Mouse (Mus musculus) liver, adult 2 months (tissue): ENCODE results near the gene Cdk5r1.

Experiments used
- CTCF ChIP-seq: fragments of 200-500 bp; IDR thresholded peaks from 2 replicates; pipeline ENCODE4 v1.5.1; 2011; ENCODE audit warnings: low read depth, low read length, control low read depth
- POLR2A ChIP-seq: fragments of 200-500 bp; IDR thresholded peaks from 2 replicates; pipeline ENCODE4 v1.6.1; 2011; ENCODE audit warnings: low read length, control low read depth; ENCODE audit not compliant: insufficient read depth; ENCODE audit errors: extremely low read depth

DNA sequence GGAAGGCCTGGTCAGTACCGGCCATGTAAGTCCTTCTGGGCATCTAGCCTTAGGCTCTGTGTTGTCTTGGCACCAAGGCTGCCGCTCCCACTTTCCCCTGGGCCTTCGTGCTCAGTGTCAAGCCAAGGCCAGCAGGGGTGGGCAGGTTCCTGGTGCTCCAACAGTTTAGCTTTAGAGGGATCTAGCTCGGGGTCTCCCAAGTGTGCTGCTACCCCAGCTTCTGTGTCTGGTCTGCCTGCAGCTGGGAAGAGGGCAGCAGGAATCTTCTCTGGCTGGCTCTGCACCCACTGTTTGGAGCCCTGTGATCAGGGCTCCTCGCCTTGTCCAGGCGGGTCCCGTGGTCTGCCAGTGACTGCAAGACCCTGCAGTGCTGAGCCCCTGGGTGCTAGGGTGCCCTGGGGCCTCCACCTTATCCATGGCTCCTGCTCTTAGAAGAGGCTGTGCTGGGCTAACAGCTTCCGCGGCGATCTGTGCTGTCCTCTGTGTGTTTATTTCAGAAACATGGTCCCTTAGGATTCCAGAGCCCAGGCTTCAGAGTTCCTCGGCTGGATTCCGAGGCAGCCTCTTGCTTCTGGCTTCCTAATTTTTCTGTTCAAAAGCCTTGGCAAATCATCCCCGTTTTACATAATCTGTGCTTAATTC, 4.7 kb downstream of the Cdk5r1 start:
- TF ChIP-seq POLR2A (no peak), CTCF (no peak)
